Mouse (Mus musculus) liver, adult (tissue): ENCODE measurements around the gene Ints3.

Experiments
- GATA4 ChIP-seq: IDR thresholded peaks from 2 replicates; pipeline ENCODE4 v1.6.1; 2014; ENCODE audit warnings: mild to moderate bottlenecking, low read length; ENCODE audit not compliant: insufficient replicate concordance

Ints3 gene

GRCm38 (mm10) chr3:90451396-90452095 is 18.1 kb upstream of the Ints3 start:
- peak; percentile 63; the same call in 1 of the 2 replicates for TF ChIP-seq GATA4

GRCm38 (mm10) chr3:90450874-90451273 is 17.5 kb upstream of the Ints3 start:
- no peak for TF ChIP-seq GATA4

GRCm38 (mm10) chr3:90448626-90449025 is 15.2 kb upstream of the Ints3 start:
- no peak for TF ChIP-seq GATA4

- TF ChIP-seq GATA4: no peak
These were observed 13.7 kb upstream of the Ints3 start for GRCm38 (mm10) chr3:90447123-90447494.

- peak; percentile 70; the same call in 1 of the 2 replicates for TF ChIP-seq GATA4
These were observed 13.1 kb upstream of the Ints3 start for GRCm38 (mm10) chr3:90446389-90447122.

- TF ChIP-seq GATA4: no peak
These were observed 12.2 kb upstream of the Ints3 start for GRCm38 (mm10) chr3:90445417-90446200.

- no peak for TF ChIP-seq GATA4
These were observed 10.6 kb upstream of the Ints3 start for GRCm38 (mm10) chr3:90443977-90444376.

GRCm38 (mm10) chr3:90440756-90441155 is 7.3 kb upstream of the Ints3 start:
- TF ChIP-seq GATA4: no peak

- TF ChIP-seq GATA4: no peak
These were observed 3.7 kb upstream of the Ints3 start for GRCm38 (mm10) chr3:90437131-90437530.

GRCm38 (mm10) chr3:90434073-90434730 is 780 bp upstream of the Ints3 start:
- TF ChIP-seq GATA4: no peak

GRCm38 (mm10) chr3:90432811-90433219 is 607 bp downstream of the Ints3 start:
- no peak for TF ChIP-seq GATA4

- TF ChIP-seq GATA4: no peak
These were observed 1.1 kb downstream of the Ints3 start for GRCm38 (mm10) chr3:90432348-90432747.

GRCm38 (mm10) chr3:90429576-90429975 is 3.8 kb downstream of the Ints3 start:
- TF ChIP-seq GATA4: no peak

GRCm38 (mm10) chr3:90428186-90428585 is 5.2 kb downstream of the Ints3 start:
- no peak for TF ChIP-seq GATA4

GRCm38 (mm10) chr3:90427574-90427973 is 5.8 kb downstream of the Ints3 start:
- TF ChIP-seq GATA4: no peak
